Mouse (Mus musculus): ENCODE results near the gene Btbd9.

- TF ChIP-seq CTCF (IDR thresholded peaks at IDR 0.05; ENCODE audit: control insufficient read depth, insufficient read depth, insufficient read length) (no peak), FOSL1 (IDR thresholded peaks at IDR 0.05; ENCODE audit: insufficient read depth, low read length, poor library complexity, severe bottlenecking) (no peak), CEBPB (IDR thresholded peaks at IDR 0.05; ENCODE audit: low read depth) (no peak), MAX (IDR thresholded peaks at IDR 0.05) (no peak), USF1 (IDR thresholded peaks at IDR 0.05; ENCODE audit: low read depth) (no peak), MYOD1 (IDR thresholded peaks at IDR 0.05; ENCODE audit: control insufficient read depth, insufficient read length, low read depth) (no peak)
Observed at GRCm38 (mm10) chr17:30580781-30581180, 4.5 kb upstream of the Btbd9 start.

Data from C2C12 (cell line).